Mouse (Mus musculus) v-Abl transformed pro-B cells (cell line): Measurements from ENCODE around the gene Mblac2.
"Not testable (repeated sequence)": the region's sequence is repeated elsewhere in the genome, so short reads cannot be mapped to it uniquely, and the experiment has no call there.

Source experiments
- in situ Hi-C, 2 experiments: fragments of 400-800 bp; cut with MboI; formaldehyde crosslinking; loops; one replicate each; pipeline ENCODE4 v1.15.1; 2025; ENCODE audit not compliant: unreplicated experiment in 2 of 2

Gene Mblac2

GRCm38 (mm10) chr13:81710775-81711545 lies at the start of gene Mblac2, which contains the start of gene Polr3g:
Gene Mblac2, plus strand, starts transcription at chr13:81711341.
Gene Polr3g, minus strand, starts transcription at chr13:81711013.
- in situ Hi-C loops, result loop anchor here (5.0 kb wide), 2 partner anchors 54 to 76 kb away; partner anchors contain the start of gene Lysmd3 (in 2 of the 2)

- in situ Hi-C loops, result no loop called here
Measured at GRCm38 (mm10) chr13:81663566-81664330, 47.4 kb upstream of the Mblac2 start.

- in situ Hi-C loops, result no loop called here
Measured at GRCm38 (mm10) chr13:81664331-81664698, 46.8 kb upstream of the Mblac2 start.

GRCm38 (mm10) chr13:81667713-81668112 lies 43.4 kb upstream of the Mblac2 start:
- in situ Hi-C loops, result no loop called here

- in situ Hi-C loops, result no loop called here
Measured at GRCm38 (mm10) chr13:81675333-81675732, 35.8 kb upstream of the Mblac2 start.

GRCm38 (mm10) chr13:81683107-81683506 lies 28.0 kb upstream of the Mblac2 start:
- in situ Hi-C loops, result no loop called here

GRCm38 (mm10) chr13:81684258-81684657 lies 26.9 kb upstream of the Mblac2 start:
- in situ Hi-C loops, result no loop called here

- in situ Hi-C loops, result no loop called here
Measured at GRCm38 (mm10) chr13:81684884-81685283, 26.3 kb upstream of the Mblac2 start.

- in situ Hi-C loops, result no loop called here
Measured at GRCm38 (mm10) chr13:81689587-81689986, 21.6 kb upstream of the Mblac2 start.

- in situ Hi-C loops, result no loop called here
Measured at GRCm38 (mm10) chr13:81690477-81690876, 20.7 kb upstream of the Mblac2 start.

GRCm38 (mm10) chr13:81691606-81692005 lies 19.5 kb upstream of the Mblac2 start:
- in situ Hi-C loops, result no loop called here

GRCm38 (mm10) chr13:81694446-81694845 lies 16.7 kb upstream of the Mblac2 start:
- in situ Hi-C loops, result no loop called here

GRCm38 (mm10) chr13:81703148-81703547 lies 8.0 kb upstream of the Mblac2 start:
- in situ Hi-C loops, result no loop called here

GRCm38 (mm10) chr13:81703621-81704020 lies 7.5 kb upstream of the Mblac2 start:
- in situ Hi-C loops, result no loop called here

GRCm38 (mm10) chr13:81706311-81706710 lies 4.8 kb upstream of the Mblac2 start:
- in situ Hi-C loops, result no loop called here

- in situ Hi-C loops, result loop anchor here (5.0 kb wide), 2 partner anchors 53 to 77 kb away; partner anchors contain the start of gene Lysmd3 (in 2 of the 2)
Measured at GRCm38 (mm10) chr13:81709805-81710204, 1.3 kb upstream of the Mblac2 start.

GRCm38 (mm10) chr13:81710266-81710665 lies 875 bp upstream of the Mblac2 start:
- in situ Hi-C loops, result loop anchor here (5.0 kb wide), 2 partner anchors 53 to 77 kb away; partner anchors contain the start of gene Lysmd3 (in 2 of the 2)

- in situ Hi-C loops, result loop anchor here (5.0 kb wide), 2 partner anchors 54 to 76 kb away; partner anchors contain the start of gene Lysmd3 (in 2 of the 2)
Measured at GRCm38 (mm10) chr13:81711546-81712371, 618 bp downstream of the Mblac2 start.

GRCm38 (mm10) chr13:81713896-81714295 lies 2.8 kb downstream of the Mblac2 start:
- in situ Hi-C loops, result loop anchor here (5.0 kb wide), 2 partner anchors 57 to 73 kb away; partner anchors contain the start of gene Lysmd3 (in 2 of the 2)

GRCm38 (mm10) chr13:81728141-81728540 lies 17.0 kb downstream of the Mblac2 start:
- in situ Hi-C loops, result not testable (repeated sequence)
